Mouse (Mus musculus) lung, adult 2 months (tissue): ENCODE data around the gene Znrf4.

Experiments used
- CTCF ChIP-seq: fragments of 200-500 bp; IDR thresholded peaks from 2 replicates; pipeline ENCODE4 v1.5.1; 2011; ENCODE audit warnings: mild to moderate bottlenecking, low read length, control low read depth; ENCODE audit not compliant: insufficient read depth
- POLR2A ChIP-seq: fragments of 200-500 bp; IDR thresholded peaks from 2 replicates; pipeline ENCODE4 v1.6.1; 2011; ENCODE audit warnings: low read depth, mild to moderate bottlenecking, control low read depth, low read length, borderline replicate concordance; ENCODE audit errors: extremely low read depth

DNA sequence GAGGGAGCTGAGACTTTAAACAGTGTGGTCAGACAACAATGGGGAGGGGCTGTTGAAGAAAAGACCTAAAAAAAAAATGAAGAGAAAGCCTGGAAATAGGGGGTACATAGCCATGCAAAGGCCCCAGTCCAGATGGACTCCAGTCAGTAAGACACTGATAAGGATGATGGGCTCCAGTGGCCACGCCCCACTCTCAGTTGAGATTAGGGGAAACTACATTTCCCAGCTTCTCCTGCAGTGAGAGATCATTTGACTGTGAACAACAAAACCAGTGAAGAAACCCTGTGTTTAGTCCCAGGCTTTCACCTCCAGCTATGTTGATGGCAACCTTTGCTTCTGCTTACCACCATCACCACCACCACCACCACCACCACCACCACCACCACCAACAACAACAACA lies 33.7 kb upstream of the Znrf4 start:
- TF ChIP-seq POLR2A (no peak), CTCF (no peak)
